Mouse (Mus musculus): ENCODE results near the gene Serpina1a.
"Not testable (repeated sequence)": the region's sequence is repeated elsewhere in the genome, so short reads cannot be mapped to it uniquely, and the experiment has no call there.

Serpina1a gene

GRCm38 (mm10) chr12:103863101-103863974 lies at the start of gene Serpina1a:
Gene Serpina1a, minus strand, starts transcription at chr12:103863562.
- DNase-seq: not testable (repeated sequence)

GRCm38 (mm10) chr12:103909181-103909580 lies 45.8 kb upstream of the Serpina1a start:
- DNase-seq: not testable (repeated sequence)

GRCm38 (mm10) chr12:103907746-103908145 lies 44.4 kb upstream of the Serpina1a start:
- DNase-seq: not testable (repeated sequence)

GRCm38 (mm10) chr12:103904837-103905340 lies 41.5 kb upstream of the Serpina1a start, which contains the start of gene Serpina1c:
Gene Serpina1c, minus strand, starts transcription at chr12:103904887.
- not testable (repeated sequence) for DNase-seq

GRCm38 (mm10) chr12:103901929-103902328 lies 38.6 kb upstream of the Serpina1a start:
- not testable (repeated sequence) for DNase-seq

- not testable (repeated sequence) for DNase-seq
These were observed 3.5 kb upstream of the Serpina1a start for GRCm38 (mm10) chr12:103866873-103867272.

GRCm38 (mm10) chr12:103860976-103861375 lies 2.4 kb downstream of the Serpina1a start:
- no peak for DNase-seq

GRCm38 (mm10) chr12:103860571-103860970 lies 2.8 kb downstream of the Serpina1a start:
- not testable (repeated sequence) for DNase-seq

- DNase-seq: not testable (repeated sequence)
These were observed 3.8 kb downstream of the Serpina1a start for GRCm38 (mm10) chr12:103859584-103859983.

- DNase-seq: not testable (repeated sequence)
These were observed 10.3 kb downstream of the Serpina1a start for GRCm38 (mm10) chr12:103853032-103853431.

- not testable (repeated sequence) for DNase-seq
These were observed 33.1 kb downstream of the Serpina1a start, which contains the start of gene Serpina1b for GRCm38 (mm10) chr12:103830273-103830672. Gene Serpina1b, minus strand, starts transcription at chr12:103830373.

GRCm38 (mm10) chr12:103827661-103828372 lies 35.5 kb downstream of the Serpina1a start:
- DNase-seq: not testable (repeated sequence)

GRCm38 (mm10) chr12:103823826-103824225 lies 39.5 kb downstream of the Serpina1a start:
- not testable (repeated sequence) for DNase-seq

Data from thymus, postnatal 36 days (tissue).